Mouse (Mus musculus): ENCODE measurements around the gene Fmnl2.

The Fmnl2 gene

GRCm38 (mm10) chr2:53106472-53106871, 248.8 kb downstream of the Fmnl2 start:
- no peak for DNase-seq (ENCODE audit: low read depth)

GRCm38 (mm10) chr2:53108547-53108946, 250.9 kb downstream of the Fmnl2 start:
- DNase-seq (ENCODE audit: low read depth), result no peak

GRCm38 (mm10) chr2:53121797-53122196, 264.1 kb downstream of the Fmnl2 start:
- DNase-seq (ENCODE audit: low read depth), result peak; percentile 80

GRCm38 (mm10) chr2:53125998-53126397, 268.3 kb downstream of the Fmnl2 start:
- DNase-seq (ENCODE audit: low read depth), result peak; percentile 39

GRCm38 (mm10) chr2:53129070-53129469, 271.4 kb downstream of the Fmnl2 start:
- DNase-seq (ENCODE audit: low read depth), result no peak

DNA sequence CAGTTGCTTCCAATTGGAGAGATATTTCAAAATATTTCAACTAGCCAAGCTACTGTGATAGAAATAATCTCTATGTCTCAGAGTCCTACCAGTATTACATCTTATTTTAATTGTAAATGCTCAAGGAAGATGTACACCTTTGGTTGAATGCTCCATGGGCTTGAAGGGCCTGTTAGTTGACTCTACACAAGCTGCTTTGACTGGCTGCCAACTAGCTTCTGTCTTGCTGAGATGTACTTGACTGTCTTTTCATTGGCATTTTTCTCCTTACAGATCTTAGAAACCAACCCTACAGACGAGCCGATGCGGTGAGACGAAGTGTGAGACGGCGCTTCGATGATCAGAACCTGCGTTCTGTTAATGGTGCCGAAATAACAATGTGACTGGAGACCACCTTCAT, 273.9 kb downstream of the Fmnl2 start:
- DNase-seq (ENCODE audit: low read depth), result no peak

GRCm38 (mm10) chr2:53146852-53147251, 289.2 kb downstream of the Fmnl2 start:
- no peak for DNase-seq (ENCODE audit: low read depth)

DNA sequence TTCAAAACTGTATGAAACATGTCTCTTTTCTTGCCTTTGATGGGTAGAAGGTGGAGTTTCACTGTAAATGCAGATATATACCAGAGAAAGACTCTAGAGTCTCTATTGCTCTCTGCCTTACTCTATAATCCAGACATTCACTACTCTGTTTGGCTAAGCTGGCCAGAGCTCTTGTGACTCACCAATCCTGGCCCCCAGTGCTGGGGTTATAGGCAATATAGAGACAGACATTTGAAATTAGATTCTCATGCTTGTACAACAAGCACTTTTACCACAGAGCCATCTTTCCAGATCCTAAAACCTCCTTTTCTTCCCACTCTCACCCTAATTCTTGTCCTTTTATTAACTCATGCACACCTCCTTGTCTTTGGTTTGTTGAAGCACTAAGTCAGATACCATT, 316.3 kb downstream of the Fmnl2 start:
- DNase-seq (ENCODE audit: low read depth), result peak; percentile 55

DNA sequence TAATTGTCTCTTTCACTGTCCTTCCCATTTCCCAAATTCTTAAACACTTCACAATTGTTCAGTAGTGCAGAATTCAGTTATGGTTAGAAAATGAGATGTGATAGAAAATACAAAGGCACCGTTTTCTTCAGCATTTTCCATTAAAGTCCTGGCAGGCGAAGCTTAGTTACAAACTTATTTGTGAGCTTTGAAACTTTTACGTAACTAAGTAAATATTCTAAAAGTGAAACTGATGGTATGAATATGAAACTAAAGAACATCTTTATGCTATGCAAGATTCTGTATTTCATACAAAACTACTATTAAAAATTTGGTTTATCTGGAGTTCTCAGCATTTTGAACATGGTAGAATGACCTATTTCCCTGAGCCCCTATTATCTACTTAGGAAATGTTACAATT, 321.3 kb downstream of the Fmnl2 start:
- no peak for DNase-seq (ENCODE audit: low read depth)

- no peak for DNase-seq (ENCODE audit: low read depth)
Measured at GRCm38 (mm10) chr2:53179876-53180275, 322.2 kb downstream of the Fmnl2 start.
